Mouse (Mus musculus): ENCODE measurements around the gene Fsd1.

GRCm38 (mm10) chr17:55953751-55954150 lies 32.6 kb upstream of the Fsd1 start:
- TF ChIP-seq POLR2A (IDR thresholded peaks at IDR 0.05; ENCODE audit: insufficient read length, low read depth) (no peak), POLR2AphosphoS2 (IDR thresholded peaks at IDR 0.05; ENCODE audit: insufficient read length, low read depth) (no peak), TCF12 (IDR thresholded peaks at IDR 0.05; ENCODE audit: insufficient read depth, poor library complexity, severe bottlenecking) (no peak), CEBPB (IDR thresholded peaks at IDR 0.05; ENCODE audit: insufficient read depth, poor library complexity, severe bottlenecking) (no peak), SRF (IDR thresholded peaks at IDR 0.05; ENCODE audit: control insufficient read depth, insufficient read length, low read depth) (no peak), USF1 (IDR thresholded peaks at IDR 0.05; ENCODE audit: low read depth) (no peak), MAX (IDR thresholded peaks at IDR 0.05; ENCODE audit: low read depth) (no peak)

All from myocyte (in vitro differentiated cells).